Mouse (Mus musculus) liver, embryonic 13.5 days (tissue): ENCODE data around the gene Sh3yl1. TPM values are rescaled to one million over a fixed set of nuclear protein-coding genes. Genes with fewer than 3 reads are reported as not detected.
A peak's percentile ranks its signal among the peaks of the same experiment; 100 is the strongest.

ENCODE experiments used
- ATAC-seq: fragments of 200-750 bp; cut with Nextera tagmentation; 2 replicates; pipeline ENCODE4 v1.8.0; 2017; ENCODE audit warnings: low read depth, mild to moderate bottlenecking, moderate number of reproducible peaks, moderate library complexity
- DNase-seq: peaks from one replicate; pipeline ENCODE4 v3.0.0; 2022
- H3K27ac ChIP-seq: fragments of 300-500 bp; sonication (generic); 2 replicates; pipeline ENCODE4 v1.5.1; 2015; ENCODE audit warnings: moderate library complexity, mild to moderate bottlenecking, inconsistent platforms
- H3K27me3 ChIP-seq: fragments of 300-500 bp; sonication (generic); 2 replicates; pipeline ENCODE4 v1.6.1; 2015; ENCODE audit warnings: mild to moderate bottlenecking, inconsistent platforms
- H3K36me3 ChIP-seq: fragments of 300-500 bp; sonication (generic); 2 replicates; pipeline ENCODE4 v1.6.1; 2015; ENCODE audit warnings: mild to moderate bottlenecking, inconsistent platforms
- H3K4me1 ChIP-seq: fragments of 300-500 bp; sonication (generic); replicated peaks from 2 replicates; pipeline ENCODE4 v1.6.1; 2015; ENCODE audit warnings: inconsistent platforms
- H3K4me2 ChIP-seq: fragments of 300-500 bp; sonication (generic); 2 replicates; pipeline ENCODE4 v1.6.1; 2015; ENCODE audit warnings: inconsistent platforms, mild to moderate bottlenecking, moderate library complexity
- H3K4me3 ChIP-seq: fragments of 300-500 bp; sonication (generic); replicated peaks from 2 replicates; pipeline ENCODE4 v1.5.1; 2015; ENCODE audit warnings: mild to moderate bottlenecking, inconsistent platforms
- H3K9ac ChIP-seq: fragments of 300-500 bp; sonication (generic); 2 replicates; pipeline ENCODE4 v1.6.1; 2015; ENCODE audit warnings: mild to moderate bottlenecking, inconsistent platforms
- H3K9me3 ChIP-seq: fragments of 300-500 bp; sonication (generic); replicated peaks from 2 replicates; pipeline ENCODE4 v1.6.1; 2016; ENCODE audit warnings: inconsistent platforms
- WGBS: fragments of 180-500 bp; shearing (Covaris S2); methylation state at CpG from one replicate; pipeline ENCODE4 v1.1.7; 2015; ENCODE audit not compliant: insufficient replicate concordance; 5-methylcytosine and 5-hydroxymethylcytosine counted together
- polyA plus RNA-seq: library from polyadenylated mRNA; unstranded; fragments of >200 nt; fragmentation: Nextera tagmentation; extraction: Ambion mirVana; gene quantifications from 2 replicates; pipeline ENCODE4 v1.2.1, GENCODE M21; 2015

Sh3yl1 gene
- polyA plus RNA-seq, 1 experiment from 2014 or later: 33.6 TPM

DNA sequence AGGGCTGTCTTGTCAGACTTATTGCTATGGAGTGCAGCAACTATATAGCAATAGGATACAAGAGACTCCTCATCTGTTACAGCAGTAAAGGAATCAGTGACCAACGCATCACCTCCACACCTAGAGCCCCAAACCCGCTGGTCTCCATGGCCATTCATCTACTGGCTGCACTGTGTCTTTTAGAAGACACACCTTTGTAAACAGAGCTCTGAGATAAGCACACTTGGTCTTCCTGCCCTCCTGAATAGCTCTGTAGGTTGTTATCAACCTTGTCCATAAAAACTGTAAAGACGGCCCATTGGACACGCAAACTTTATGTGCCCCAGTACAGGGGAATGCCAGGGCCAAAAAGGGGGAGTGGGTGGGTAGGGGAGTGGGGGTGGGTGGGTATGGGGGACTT is 14.4 kb upstream of the Sh3yl1 start:
- peak overlapping the region; percentile 83 for H3K27ac ChIP-seq
- H3K4me1 ChIP-seq: peaks cover 42% of the 10 kb centered on the region
- 28% methylated on average over 4 of the region's 4 CpGs for WGBS
- peak overlapping the region; percentile 22 for H3K4me2 ChIP-seq
- H3K27me3 ChIP-seq: no peaks in the 10 kb centered on the region
- DNase-seq (peak; percentile 34), ATAC-seq (peak; percentile 96)
- H3K9me3 ChIP-seq: no peaks in the 10 kb centered on the region
- peak overlapping the region; percentile 50 for H3K9ac ChIP-seq
- H3K4me3 ChIP-seq: no peak overlapping the region
- peaks cover 72% of the 10 kb centered on the region for H3K36me3 ChIP-seq

DNA sequence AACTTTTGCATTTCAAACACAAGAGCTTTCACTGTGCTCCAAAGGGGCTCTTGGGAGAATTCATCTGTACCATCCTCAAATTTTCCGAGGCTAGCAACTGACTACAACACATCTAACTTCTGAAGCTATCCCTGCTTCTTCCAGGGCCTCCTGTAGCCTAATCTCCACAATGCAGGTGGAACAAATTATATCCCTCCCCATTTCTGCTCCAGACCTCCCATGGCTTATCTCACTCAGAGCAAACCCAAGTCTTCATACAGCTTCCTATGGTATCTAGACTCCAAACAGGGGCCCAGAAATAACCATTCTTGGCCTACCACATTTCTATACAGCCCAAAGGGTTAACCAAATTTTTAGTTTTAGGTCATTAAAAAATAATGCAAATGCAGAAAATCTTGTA is 2.8 kb upstream of the Sh3yl1 start:
- H3K36me3 ChIP-seq: peaks cover 22% of the 10 kb centered on the region
- DNase-seq (peak; percentile 72), ATAC-seq (peak; percentile 85)
- no peaks in the 10 kb centered on the region for H3K27me3 ChIP-seq
- 24% methylated on average over 1 of the region's 1 CpGs for WGBS
- H3K9ac ChIP-seq: peak overlapping the region; percentile 94
- H3K4me2 ChIP-seq: peak overlapping the region; percentile 78
- H3K27ac ChIP-seq: peak overlapping the region; percentile 98
- peaks cover 71% of the 10 kb centered on the region for H3K4me1 ChIP-seq
- H3K9me3 ChIP-seq: no peaks in the 10 kb centered on the region
- H3K4me3 ChIP-seq: peak overlapping the region; percentile 87

DNA sequence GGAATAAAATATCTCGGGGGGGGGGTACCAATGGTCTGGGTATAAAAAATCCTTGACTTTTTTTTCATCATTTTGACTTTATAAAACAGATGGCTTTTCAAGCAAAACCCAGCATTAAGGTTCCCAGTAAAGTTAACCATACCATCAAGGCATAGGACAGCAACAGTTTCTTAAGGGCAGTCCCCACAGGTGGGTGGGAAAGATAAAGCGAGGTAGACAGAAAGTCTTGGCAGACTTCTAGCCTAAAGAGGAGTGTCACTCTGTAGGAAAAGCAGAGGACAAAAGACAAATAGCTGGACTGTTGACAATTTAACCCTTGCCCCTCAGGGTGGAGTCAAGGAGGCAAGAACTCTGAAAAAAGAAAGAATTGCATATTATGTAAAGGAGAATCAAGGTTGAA is 1.6 kb upstream of the Sh3yl1 start:
- Histone ChIP-seq H3K27me3 (no peaks in the 10 kb centered on the region), H3K27ac (peak overlapping the region; percentile 98), H3K9ac (peak overlapping the region; percentile 94), H3K9me3 (no peaks in the 10 kb centered on the region), H3K4me3 (peak overlapping the region; percentile 87), H3K4me1 (peaks cover 69% of the 10 kb centered on the region), H3K4me2 (peak overlapping the region; percentile 78), H3K36me3 (peaks cover 13% of the 10 kb centered on the region)
- ATAC-seq (peak; percentile 67), DNase-seq (peak; percentile 77)
- 19% methylated on average over 2 of the region's 2 CpGs for WGBS

DNA sequence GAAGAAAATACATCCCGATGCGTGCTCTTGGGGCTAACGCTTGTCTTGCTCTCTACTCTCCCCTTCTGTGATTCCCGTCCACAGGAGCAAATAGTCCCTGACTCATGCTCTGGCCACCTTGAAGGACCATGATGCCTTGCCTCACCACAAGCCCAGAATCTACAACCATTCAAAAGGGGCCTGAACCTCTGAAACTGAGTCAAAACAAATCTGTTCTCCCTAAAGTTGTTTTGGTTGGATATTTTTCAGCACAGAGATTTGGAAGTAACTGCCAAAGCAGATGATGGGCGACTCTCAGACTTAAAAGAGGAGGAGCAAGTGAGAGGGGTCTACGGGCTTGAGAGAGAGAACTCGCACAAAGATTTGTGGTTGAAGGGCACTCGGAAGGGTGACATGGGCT is 608 bp upstream of the Sh3yl1 start:
- H3K27me3 ChIP-seq: no peaks in the 10 kb centered on the region
- DNase-seq (peak; percentile 42), ATAC-seq (no peak)
- peak overlapping the region; percentile 98 for H3K27ac ChIP-seq
- peaks cover 9% of the 10 kb centered on the region for H3K36me3 ChIP-seq
- peak overlapping the region; percentile 87 for H3K4me3 ChIP-seq
- H3K9me3 ChIP-seq: no peaks in the 10 kb centered on the region
- peak overlapping the region; percentile 94 for H3K9ac ChIP-seq
- H3K4me1 ChIP-seq: peaks cover 60% of the 10 kb centered on the region
- WGBS: 8% methylated on average over 8 of the region's 8 CpGs
- H3K4me2 ChIP-seq: peak overlapping the region; percentile 78

DNA sequence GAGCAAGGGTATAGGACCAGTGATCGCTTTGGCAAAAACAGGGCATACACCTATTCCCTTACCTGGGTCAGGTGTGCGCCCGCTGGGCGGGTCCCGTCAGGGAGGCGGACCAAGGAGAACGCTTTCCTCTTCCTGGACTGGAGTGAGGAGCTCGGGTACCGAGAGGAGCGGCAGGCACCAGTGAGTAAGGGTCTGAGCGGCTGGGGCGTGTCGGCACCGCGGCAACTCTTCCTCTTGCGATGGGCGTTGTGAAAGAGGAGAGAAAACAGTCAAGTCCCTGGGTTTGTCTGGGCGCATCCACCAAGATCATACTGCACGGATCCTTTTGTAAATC is 547 bp downstream of the Sh3yl1 start:
- Histone ChIP-seq H3K4me2 (peak overlapping the region; percentile 78), H3K27me3 (no peaks in the 10 kb centered on the region), H3K4me1 (peaks cover 48% of the 10 kb centered on the region), H3K9ac (peak overlapping the region; percentile 94), H3K36me3 (0 out of 2 replicates have a peak, but pooled peaks cover 2% of the 10 kb centered on the region), H3K4me3 (peak overlapping the region; percentile 87), H3K9me3 (no peaks in the 10 kb centered on the region), H3K27ac (peak overlapping the region; percentile 89)
- peak; percentile 52 for DNase-seq
- WGBS: under 1% methylated on average over 19 of the region's 19 CpGs
- ATAC-seq: peak; percentile 11

DNA sequence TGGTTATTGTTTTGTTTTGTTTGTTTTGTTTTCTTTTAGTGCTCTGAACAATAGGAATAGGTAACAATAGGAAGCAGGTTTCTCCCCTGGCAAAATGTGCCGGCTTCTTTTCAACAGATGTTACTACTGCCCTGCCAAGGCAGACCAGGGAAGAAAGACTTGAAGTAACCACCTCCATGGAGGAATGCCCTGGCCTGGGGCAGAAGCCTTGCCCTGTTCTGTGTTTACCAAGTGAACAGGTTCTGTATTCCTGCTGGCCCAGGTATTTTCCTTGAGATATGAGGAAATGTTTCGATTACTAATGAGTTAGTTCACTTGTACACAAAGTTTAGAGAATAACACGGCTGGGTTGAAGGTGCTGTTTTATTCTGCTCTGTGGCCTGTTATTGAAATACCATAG is 1.4 kb downstream of the Sh3yl1 start:
- no peak for ATAC-seq
- Histone ChIP-seq H3K36me3 (0 out of 2 replicates have a peak, but pooled peaks cover 2% of the 10 kb centered on the region), H3K4me2 (peak overlapping the region; percentile 78), H3K9ac (peak overlapping the region; percentile 94), H3K27ac (peak overlapping the region; percentile 89), H3K4me1 (peaks cover 40% of the 10 kb centered on the region), H3K4me3 (peak overlapping the region; percentile 87), H3K27me3 (no peaks in the 10 kb centered on the region), H3K9me3 (no peaks in the 10 kb centered on the region)
- no peak for DNase-seq
- 48% methylated on average over 3 of the region's 3 CpGs for WGBS

DNA sequence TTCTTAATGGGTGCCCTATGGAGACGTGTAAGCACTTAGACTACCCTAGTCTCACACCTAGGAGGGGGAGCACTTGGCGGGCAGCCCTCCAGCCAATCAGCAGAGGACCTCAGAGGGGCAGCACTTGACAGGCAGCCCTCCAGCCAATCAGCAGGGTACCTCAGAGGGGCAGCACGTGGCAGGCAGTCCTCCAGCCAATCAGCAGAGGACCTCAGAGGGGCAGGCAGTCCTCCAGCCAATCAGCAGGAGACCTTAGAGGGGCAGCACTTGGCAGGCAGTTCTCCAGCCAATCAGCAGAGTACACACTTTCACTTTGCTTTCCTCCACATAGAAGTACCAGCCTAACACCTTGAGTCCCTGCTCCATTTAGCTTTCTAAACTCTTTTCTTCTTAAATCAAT is 10.9 kb downstream of the Sh3yl1 start:
- H3K4me1 ChIP-seq: peaks cover 8% of the 10 kb centered on the region
- ATAC-seq (peak; percentile 85), DNase-seq (peak; percentile 18)
- 73% methylated on average over 3 of the region's 3 CpGs for WGBS
- no peak overlapping the region for H3K4me3 ChIP-seq
- H3K4me2 ChIP-seq: no peak overlapping the region
- peaks cover 35% of the 10 kb centered on the region for H3K36me3 ChIP-seq
- H3K9ac ChIP-seq: no peak overlapping the region
- H3K27ac ChIP-seq: no peak overlapping the region
- no peaks in the 10 kb centered on the region for H3K9me3 ChIP-seq
- no peaks in the 10 kb centered on the region for H3K27me3 ChIP-seq

DNA sequence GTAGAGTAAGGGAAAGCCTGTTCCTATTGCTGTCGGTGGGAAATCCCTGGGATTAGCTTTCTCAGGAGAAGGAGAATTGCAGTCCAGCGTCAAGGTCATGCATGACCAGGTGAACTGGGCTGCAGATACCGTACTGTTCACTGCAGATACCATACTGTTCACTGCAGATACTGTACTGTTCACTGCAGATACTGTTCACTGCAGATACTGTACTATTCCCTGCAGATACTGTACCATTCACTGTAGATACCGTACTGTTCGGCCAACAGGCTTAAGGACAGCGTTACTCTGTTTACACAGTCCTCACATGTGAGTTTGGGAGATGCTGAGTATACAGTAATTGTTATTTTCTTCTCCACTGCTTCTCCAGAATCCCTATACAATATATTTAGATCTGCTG is 16.7 kb downstream of the Sh3yl1 start:
- peaks cover 3% of the 10 kb centered on the region; the same call in 1 of the 2 replicates for H3K4me1 ChIP-seq
- H3K36me3 ChIP-seq: peaks cover 42% of the 10 kb centered on the region
- H3K9me3 ChIP-seq: no peaks in the 10 kb centered on the region
- H3K4me3 ChIP-seq: no peak overlapping the region
- H3K27me3 ChIP-seq: no peaks in the 10 kb centered on the region
- no peak overlapping the region for H3K9ac ChIP-seq
- 69% methylated on average over 6 of the region's 6 CpGs for WGBS
- H3K4me2 ChIP-seq: no peak overlapping the region
- ATAC-seq: peak; percentile 79
- no peak overlapping the region for H3K27ac ChIP-seq
- DNase-seq: no peak

DNA sequence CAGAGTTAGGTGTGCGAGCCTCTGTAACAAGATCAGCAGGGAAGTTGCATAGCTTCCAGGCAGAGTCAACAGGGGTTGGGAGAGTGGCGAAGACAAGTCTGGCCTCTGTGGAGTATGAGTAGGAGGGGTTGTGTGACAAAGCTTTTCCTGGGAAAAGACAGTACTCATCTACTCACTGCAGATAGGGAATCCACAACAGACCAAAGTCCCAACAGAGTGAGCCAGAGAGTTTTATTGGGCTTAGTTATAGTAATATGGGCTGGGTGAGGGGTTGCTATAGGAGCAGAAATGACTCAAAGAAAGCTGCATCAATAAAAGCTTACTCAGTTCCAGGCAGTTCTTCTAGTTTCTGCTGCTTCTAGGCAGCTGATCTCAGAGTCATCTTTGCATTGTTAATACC is 21.8 kb downstream of the Sh3yl1 start:
- 84% methylated on average over 2 of the region's 2 CpGs for WGBS
- DNase-seq (no peak), ATAC-seq (no peak)
- peaks cover 21% of the 10 kb centered on the region for H3K36me3 ChIP-seq
- no peak overlapping the region for H3K4me2 ChIP-seq
- H3K4me1 ChIP-seq: peaks cover 5% of the 10 kb centered on the region; the same call in 1 of the 2 replicates
- H3K27ac ChIP-seq: no peak overlapping the region
- no peaks in the 10 kb centered on the region for H3K27me3 ChIP-seq
- no peak overlapping the region for H3K4me3 ChIP-seq
- H3K9me3 ChIP-seq: no peaks in the 10 kb centered on the region
- no peak overlapping the region for H3K9ac ChIP-seq

DNA sequence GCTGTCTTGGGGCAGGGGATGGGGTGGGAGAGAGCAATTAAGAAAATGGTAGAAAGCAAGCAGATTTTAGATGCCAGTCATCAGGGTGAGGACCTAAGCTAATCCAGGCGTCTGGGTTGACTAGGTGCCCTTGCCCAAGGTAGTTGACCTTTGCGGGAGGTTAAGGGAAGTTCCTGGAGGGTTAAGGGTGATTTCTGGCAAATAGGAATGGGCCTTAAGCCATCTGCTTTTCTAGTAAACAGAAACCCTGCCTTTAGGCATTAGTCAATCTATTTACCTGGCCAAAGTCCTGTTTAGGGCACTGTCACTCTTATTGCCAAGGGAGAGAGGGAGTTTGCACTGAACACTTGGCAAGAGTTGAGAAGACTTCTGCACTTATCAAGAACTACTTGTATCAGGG is 25.4 kb downstream of the Sh3yl1 start:
- Histone ChIP-seq H3K4me1 (0 out of 2 replicates have a peak, but pooled peaks cover 5% of the 10 kb centered on the region), H3K27me3 (no peaks in the 10 kb centered on the region), H3K4me3 (no peak overlapping the region), H3K27ac (peak overlapping the region; percentile 18), H3K9ac (no peak overlapping the region), H3K4me2 (no peak overlapping the region), H3K36me3 (peaks cover 40% of the 10 kb centered on the region), H3K9me3 (no peaks in the 10 kb centered on the region)
- WGBS: 58% methylated on average over 2 of the region's 2 CpGs
- DNase-seq (no peak), ATAC-seq (0 out of 2 replicates have a peak, but pooled peaks have one; percentile 26)

DNA sequence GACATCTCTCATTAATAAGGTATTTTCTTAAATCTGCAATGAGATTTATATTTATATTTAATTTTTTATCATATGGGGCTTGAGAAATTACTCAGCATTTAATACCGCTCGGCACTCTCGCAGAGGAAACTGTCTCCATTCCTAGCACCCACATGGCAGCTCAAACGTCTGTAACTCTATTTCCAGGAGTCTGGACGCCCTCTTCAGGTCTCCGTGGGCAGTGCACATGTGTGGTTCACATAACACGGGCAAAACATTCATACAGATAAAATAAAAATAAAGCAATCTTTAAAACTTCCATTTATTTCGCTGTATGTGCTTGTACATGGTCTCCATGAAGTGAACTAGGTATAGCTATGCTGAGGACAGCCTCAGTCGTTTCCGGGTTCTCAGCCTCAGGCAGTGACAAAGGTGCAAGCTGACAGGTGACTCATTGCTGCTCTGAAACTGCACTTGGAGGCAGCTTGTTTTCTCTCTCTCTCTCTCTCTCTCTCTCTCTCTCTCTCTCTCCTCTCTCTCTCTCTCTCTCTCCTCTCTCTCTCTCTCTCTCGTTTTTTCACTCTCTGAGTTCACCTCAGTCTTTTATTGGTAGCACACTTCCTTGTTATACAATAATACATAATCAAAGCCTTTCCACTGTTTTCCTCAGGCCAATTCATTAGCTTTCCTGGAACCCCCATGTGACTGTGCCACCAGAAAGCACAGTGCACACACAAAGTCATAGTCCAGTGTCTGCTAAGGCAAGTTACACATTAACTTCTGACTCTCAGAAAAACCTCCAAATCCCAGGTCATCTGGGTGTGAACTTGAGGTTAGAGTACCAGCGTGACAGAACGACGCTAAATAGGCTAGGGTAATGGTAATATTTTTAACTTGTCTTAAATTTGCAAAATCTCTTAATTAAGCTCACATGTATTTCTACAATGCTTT is 31.9 kb downstream of the Sh3yl1 start:
- DNase-seq: no peak

More for the DNA sequence above, 31.9 kb downstream of the Sh3yl1 start:
- WGBS: 80% methylated on average over 14 of the region's 14 CpGs
- ATAC-seq: peak; percentile 73
- Histone ChIP-seq H3K9me3 (no peaks in the 10 kb centered on the region), H3K36me3 (peaks cover 67% of the 10 kb centered on the region), H3K4me3 (no peak overlapping the region), H3K27ac (peak overlapping the region; percentile 72), H3K4me2 (no peak overlapping the region), H3K4me1 (no peaks in the 10 kb centered on the region), H3K27me3 (no peaks in the 10 kb centered on the region), H3K9ac (no peak overlapping the region)
